Mouse (Mus musculus) spleen, adult 2 months (tissue): ENCODE measurements around the gene Ptcd2.

Experiments
- CTCF ChIP-seq: fragments of 200-500 bp; IDR thresholded peaks from 2 replicates; pipeline ENCODE4 v1.5.1; 2011; ENCODE audit warnings: mild to moderate bottlenecking, inconsistent platforms; ENCODE audit not compliant: insufficient read depth, insufficient read length, insufficient replicate concordance; ENCODE audit errors: extremely low read depth
- POLR2A ChIP-seq: fragments of 200-500 bp; IDR thresholded peaks from 2 replicates; pipeline ENCODE4 v1.6.1; 2011; ENCODE audit warnings: low read depth, low read length, inconsistent platforms

DNA sequence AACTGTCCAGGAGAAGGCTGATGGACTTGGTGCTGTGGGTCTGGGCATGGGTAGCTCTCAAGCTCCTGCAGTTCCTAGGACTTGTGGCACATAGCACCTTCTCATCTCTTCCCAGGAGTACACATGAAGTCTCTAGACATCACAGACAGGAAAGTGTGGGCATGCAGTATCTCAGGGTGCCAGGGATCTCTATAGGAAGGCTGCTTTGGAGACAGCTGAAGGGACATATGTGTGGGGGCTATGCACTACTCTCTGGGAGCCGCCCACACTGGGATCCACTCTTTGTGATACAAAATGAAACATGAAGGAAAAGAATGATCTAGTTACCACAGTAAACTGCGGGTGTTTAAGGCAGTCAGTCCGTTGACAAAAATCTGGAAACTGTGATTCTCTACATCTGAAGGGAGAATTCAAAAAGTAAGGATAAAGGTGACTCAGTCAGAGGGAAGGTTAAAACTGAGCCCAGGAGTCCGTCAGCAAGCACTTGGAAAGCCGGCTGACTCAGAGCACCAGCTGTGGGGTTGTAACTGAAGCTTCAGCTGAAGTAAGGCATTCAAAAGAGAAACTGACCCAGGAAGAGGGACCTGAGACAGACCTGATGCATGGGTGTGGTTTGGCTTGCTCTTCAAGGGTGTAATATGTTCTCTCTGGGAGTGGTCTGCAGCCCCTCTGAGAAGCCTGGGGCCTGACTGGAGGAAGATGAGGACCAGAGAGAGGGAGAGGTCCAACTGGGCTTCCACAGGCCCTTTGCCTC lies 22.1 kb upstream of the Ptcd2 start:
- TF ChIP-seq POLR2A (no peak), CTCF (no peak)
